Mouse (Mus musculus): ENCODE measurements around the gene Elp5. TPM values are rescaled to one million over a fixed set of nuclear protein-coding genes. Genes with fewer than 3 reads are reported as not detected.
"Not testable (repeated sequence)": the region's sequence is repeated elsewhere in the genome, so short reads cannot be mapped to it uniquely, and the experiment has no call there.

Elp5 gene
- total RNA-seq, 2 experiments from 2014 or later = 77.5 to 78.4 TPM

- DNase-seq = not testable (repeated sequence)
Measured at GRCm38 (mm10) chr11:69955618-69956017, 26.7 kb downstream of the Elp5 start.

GRCm38 (mm10) chr11:69953267-69953915 is 28.9 kb downstream of the Elp5 start:
- DNase-seq = no peak

GRCm38 (mm10) chr11:69952274-69952673 is 30.0 kb downstream of the Elp5 start:
- DNase-seq = no peak

GRCm38 (mm10) chr11:69950807-69951459 is 31.4 kb downstream of the Elp5 start:
- DNase-seq = no peak

- peak; percentile 55 to 62 for DNase-seq
Measured at GRCm38 (mm10) chr11:69948763-69949150, 33.6 kb downstream of the Elp5 start.

GRCm38 (mm10) chr11:69948066-69948762 is 34.1 kb downstream of the Elp5 start, which contains the start of gene Slc2a4:
Slc2a4 (minus strand) TSS chr11:69948188.
- peak; percentile 42 to 52 for DNase-seq

- DNase-seq = no peak
Measured at GRCm38 (mm10) chr11:69947337-69948065, 34.8 kb downstream of the Elp5 start.

- no peak for DNase-seq
Measured at GRCm38 (mm10) chr11:69945997-69946891, 36.1 kb downstream of the Elp5 start.

GRCm38 (mm10) chr11:69945216-69945615 is 37.1 kb downstream of the Elp5 start:
- DNase-seq = no peak

- DNase-seq = no peak
Measured at GRCm38 (mm10) chr11:69940962-69941361, 41.4 kb downstream of the Elp5 start.

- DNase-seq = no peak
Measured at GRCm38 (mm10) chr11:69939731-69940130, 42.6 kb downstream of the Elp5 start.

- DNase-seq = no peak
Measured at GRCm38 (mm10) chr11:69939181-69939580, 43.1 kb downstream of the Elp5 start.

GRCm38 (mm10) chr11:69938401-69938979 is 43.8 kb downstream of the Elp5 start:
- DNase-seq = no peak

GRCm38 (mm10) chr11:69937834-69938233 is 44.5 kb downstream of the Elp5 start:
- no peak for DNase-seq

GRCm38 (mm10) chr11:69937385-69937784 is 44.9 kb downstream of the Elp5 start:
- DNase-seq = no peak

GRCm38 (mm10) chr11:69936714-69937347 is 45.5 kb downstream of the Elp5 start:
- DNase-seq = no peak

GRCm38 (mm10) chr11:69936156-69936555 is 46.2 kb downstream of the Elp5 start:
- DNase-seq = no peak

- peak; percentile 83 to 84 for DNase-seq
Measured at GRCm38 (mm10) chr11:69935137-69935879, 47.0 kb downstream of the Elp5 start, which contains the start of gene Ybx2. Ybx2 (plus strand) TSS chr11:69935796.

GRCm38 (mm10) chr11:69934681-69935080 is 47.6 kb downstream of the Elp5 start:
- DNase-seq = no peak

- peak; percentile 85 to 90 for DNase-seq
Measured at GRCm38 (mm10) chr11:69934169-69934568, 48.1 kb downstream of the Elp5 start.

Data from layer of hippocampus, postnatal 36 days (tissue).